Mouse (Mus musculus) adrenal gland, postnatal 10 days (tissue): Measurements from ENCODE around the gene Pigk. TPM values are rescaled to one million over a fixed set of nuclear protein-coding genes. Genes with fewer than 3 reads are reported as not detected.
"Not testable (repeated sequence)": the region's sequence is repeated elsewhere in the genome, so short reads cannot be mapped to it uniquely, and the experiment has no call there.

Experiments
- DNase-seq: peaks from one replicate; pipeline ENCODE4 v3.0.0; 2021; ENCODE audit warnings: mixed read lengths
- long read RNA-seq, 2 experiments: library from polyadenylated mRNA; stranded (forward); transcript quantifications; one replicate each; pipeline ENCODE4 v2.0.0; 2021
- total RNA-seq, 2 experiments: library from RNA; stranded (reverse); gene quantifications; 2 replicates each; pipeline ENCODE4 v1.2.3; 2021

Gene Pigk
- 10 to 100 TPM; 44.6 to 48.7 TPM for total RNA-seq
- long read RNA-seq, experiment 1, full-length matches to known transcripts, result 125 of 138 reads
- long read RNA-seq, experiment 1, partial matches to known transcripts, result 1 of 138 reads
- long read RNA-seq, experiment 1, other reads (novel, unspliced or antisense), result 12 of 138 reads
- long read RNA-seq, experiment 2, full-length matches to known transcripts, result 42 of 54 reads
- long read RNA-seq, experiment 2, partial matches to known transcripts, result 2 of 54 reads
- long read RNA-seq, experiment 2, other reads (novel, unspliced or antisense), result 10 of 54 reads

- DNase-seq, result peak; percentile 97
These were observed at the start of gene Pigk for GRCm38 (mm10) chr3:152713991-152714902. Gene Pigk (plus strand): TSS chr3:152714100.

DNA sequence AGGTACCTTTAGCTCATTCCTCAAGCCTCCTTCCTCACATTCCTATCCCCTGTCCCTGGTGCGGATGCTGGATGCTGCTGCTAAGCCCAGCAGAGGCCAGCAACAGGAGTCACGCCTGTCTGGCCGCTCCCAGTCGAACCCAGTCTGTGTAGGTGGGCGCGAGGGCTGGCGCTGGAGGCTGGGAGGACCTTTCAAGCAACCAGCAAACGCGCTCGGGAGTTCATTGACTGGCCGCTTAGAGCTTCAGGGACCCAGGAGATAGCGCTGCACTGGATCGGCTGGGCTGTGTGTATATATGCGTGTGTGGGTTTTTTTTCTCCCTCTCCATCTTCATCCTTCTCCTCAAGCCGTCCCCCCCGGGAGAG, 46.9 kb upstream of the Pigk start:
- DNase-seq, result peak; percentile 8

DNA sequence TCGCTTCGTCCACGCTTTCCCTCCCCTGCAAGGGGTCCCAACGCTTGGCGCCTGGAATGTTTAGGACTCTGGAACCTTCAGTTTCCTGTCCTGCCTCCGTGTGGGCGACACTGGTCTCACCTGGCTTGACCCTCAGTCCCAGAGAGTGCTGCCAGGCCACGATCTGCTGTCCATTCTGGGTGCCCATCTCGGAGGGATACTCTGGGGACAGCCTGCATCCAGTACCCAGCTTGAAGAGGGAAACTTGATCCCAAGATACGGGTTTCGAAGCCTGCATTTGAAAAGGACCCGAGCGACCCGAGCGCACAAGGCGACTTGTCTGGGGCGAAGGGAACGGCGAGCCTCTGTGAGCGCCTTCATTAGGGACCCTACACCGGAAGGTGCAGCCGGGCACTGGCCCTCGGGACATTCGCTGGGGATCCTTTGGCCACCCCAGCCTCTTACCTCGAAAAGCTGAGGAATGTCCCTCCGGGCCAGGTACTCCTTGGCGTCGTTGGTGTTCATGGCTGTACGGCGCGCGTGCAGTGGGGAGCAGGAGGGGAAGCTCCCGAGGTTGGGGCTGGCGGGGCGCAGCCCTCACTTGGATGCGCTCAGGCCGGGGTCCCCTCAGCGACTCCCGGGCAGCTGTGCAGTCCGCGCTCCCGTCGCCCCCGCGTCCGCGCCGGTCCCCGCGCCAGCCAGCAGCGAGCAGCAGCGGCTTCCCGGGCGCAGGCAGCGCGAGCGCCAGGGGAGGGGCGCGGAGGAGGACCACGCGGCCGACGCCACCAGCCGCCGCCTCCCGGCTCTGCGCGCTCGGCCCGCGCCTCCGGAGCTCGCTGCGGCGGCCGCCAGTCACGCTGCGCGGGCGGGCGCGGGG, 46.3 kb upstream of the Pigk start:
- DNase-seq, result peak; percentile 48

DNA sequence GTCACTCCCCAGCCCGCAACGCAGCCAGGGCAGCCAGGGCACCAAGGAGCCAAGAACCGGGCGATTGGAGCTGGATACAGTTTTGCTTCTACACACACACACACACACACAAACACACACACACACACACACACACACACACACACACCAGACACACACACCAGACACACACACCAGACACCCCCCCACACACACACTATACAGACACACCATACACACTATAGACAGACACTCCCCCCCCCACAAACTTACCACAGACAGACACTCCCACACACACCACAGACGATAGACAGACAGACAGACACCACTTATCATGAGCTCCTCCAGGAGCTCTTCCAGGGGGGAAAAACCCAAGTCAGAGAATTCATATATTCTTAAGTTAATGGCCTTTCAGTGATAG, 45.7 kb upstream of the Pigk start, which contains the start of gene Ak5:
TSS of gene Ak5 (minus strand) at position 122 of the 400 bp plus-strand sequence.
- DNase-seq, result no peak

- no peak for DNase-seq
These were observed 45.1 kb upstream of the Pigk start for GRCm38 (mm10) chr3:152668793-152669192.

DNA sequence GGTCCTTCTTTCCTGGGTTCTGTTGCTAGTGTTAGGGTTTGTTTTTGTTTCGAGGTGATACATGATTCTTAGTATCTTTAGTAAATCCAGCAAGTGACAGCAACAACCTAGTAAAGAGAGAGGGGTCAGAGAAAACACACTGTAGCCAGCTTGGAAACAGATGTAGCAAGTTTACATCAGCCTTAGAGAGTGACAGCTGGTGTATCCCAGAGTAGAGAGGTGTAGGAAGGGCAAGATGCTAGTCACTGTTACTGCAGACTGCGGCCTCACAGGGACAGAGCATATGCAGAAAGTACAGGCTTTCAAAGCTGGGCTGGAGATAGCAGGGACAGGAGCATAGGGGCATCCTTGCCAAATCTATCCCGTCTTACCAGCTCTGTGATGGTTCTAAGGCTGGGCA, 44.1 kb upstream of the Pigk start:
- no peak for DNase-seq

DNA sequence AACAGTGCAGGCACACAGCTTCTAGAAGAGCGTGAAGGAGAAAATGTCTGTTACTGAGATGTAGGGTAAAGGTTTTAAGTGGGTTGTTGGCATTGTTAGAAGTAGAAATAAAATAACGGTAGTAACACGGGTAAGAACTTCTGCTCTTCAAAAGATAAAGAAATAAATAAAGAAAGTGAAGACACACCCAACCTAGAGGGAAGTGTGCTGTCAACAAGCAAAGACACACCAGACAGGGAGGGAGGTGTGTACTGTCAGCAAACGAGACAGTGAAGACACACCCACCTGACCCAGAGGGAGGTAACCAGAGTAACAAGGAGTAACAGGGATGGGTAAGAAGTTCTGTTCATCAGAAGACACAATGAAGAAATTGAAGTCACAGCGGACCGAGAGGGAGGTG, 39.2 kb upstream of the Pigk start:
- no peak for DNase-seq

DNA sequence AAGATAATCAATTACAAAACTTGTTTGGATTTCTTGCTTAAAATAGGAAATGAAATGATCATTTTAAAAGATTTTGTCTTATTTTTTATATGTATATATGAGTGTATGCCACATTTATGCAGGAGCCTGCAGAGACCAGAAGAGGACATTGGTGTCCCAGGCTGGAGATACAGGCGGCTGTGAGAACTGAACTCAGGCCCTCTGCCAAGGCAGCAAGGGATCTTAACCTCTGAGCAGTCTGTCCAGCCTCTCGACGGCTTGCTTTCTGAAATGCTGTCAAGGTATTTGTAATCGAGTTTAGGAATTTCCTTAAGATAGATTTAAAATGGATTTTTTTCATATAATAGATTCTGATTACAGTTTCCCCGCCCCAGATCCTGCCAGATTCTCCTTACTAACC, 25.4 kb upstream of the Pigk start:
- DNase-seq, result no peak

GRCm38 (mm10) chr3:152689105-152689504, 24.8 kb upstream of the Pigk start:
- DNase-seq, result peak; percentile 20

DNA sequence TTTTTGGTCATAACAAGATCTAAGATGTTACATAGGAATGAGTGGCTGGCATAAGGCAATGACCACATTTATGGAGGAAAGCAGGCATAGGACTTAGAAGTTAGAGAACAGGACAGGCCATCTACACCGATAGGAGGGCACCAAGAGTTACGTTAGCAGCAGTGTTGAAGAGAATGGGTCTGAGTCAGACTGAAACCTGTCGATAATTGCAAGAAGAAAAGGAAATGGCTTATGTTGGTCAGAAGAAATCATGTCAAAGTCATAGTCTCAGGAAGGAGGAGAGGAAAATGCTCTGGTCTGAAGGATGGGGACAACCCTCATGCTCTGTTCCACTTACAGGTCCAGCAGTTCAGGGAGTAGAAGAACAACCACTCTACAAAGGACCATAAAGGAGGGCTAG, 18.9 kb upstream of the Pigk start:
- DNase-seq, result no peak

GRCm38 (mm10) chr3:152698017-152698416, 15.9 kb upstream of the Pigk start:
- no peak for DNase-seq

DNA sequence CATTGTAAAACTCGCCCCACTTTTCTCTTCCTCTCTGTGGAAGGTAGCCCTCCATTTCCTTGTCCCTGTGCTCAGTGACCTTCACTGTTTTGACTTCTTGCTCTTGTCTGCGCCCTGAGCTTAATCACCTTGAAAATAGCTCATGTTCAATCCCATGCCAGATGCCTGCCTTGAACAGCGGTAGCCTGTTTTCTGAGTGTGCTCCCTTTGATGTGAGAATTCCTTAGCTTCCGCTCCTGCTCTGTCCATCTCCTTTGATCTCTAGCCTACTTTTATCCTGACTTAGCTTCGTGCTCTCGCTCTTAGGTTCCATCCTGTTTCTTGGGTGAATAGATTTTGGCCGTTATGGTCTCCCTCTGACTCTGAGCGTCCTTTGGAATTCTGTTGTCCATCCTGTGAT, 14.6 kb upstream of the Pigk start:
- no peak for DNase-seq

DNA sequence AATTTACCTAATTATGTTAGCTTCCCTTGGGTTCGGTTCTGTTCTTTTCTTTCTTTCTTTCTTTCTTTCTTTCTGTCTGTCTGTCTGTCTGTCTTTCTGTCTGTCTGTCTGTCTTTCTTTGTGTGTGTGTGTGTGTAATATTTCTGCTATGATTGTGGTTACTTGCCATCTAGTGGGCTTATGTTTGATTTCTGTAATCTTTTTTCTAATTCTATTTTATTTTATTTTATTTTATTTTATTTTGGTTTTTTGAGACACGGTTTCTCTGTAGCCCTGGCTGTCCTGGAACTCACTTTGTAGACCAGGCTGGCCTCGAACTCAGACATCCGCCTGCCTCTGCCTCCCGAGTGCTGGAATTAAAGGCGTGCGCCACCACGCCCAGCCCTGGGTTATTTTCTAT, 12.4 kb upstream of the Pigk start:
- DNase-seq, result not testable (repeated sequence)

GRCm38 (mm10) chr3:152702274-152702843, 11.5 kb upstream of the Pigk start:
- DNase-seq, result no peak

DNA sequence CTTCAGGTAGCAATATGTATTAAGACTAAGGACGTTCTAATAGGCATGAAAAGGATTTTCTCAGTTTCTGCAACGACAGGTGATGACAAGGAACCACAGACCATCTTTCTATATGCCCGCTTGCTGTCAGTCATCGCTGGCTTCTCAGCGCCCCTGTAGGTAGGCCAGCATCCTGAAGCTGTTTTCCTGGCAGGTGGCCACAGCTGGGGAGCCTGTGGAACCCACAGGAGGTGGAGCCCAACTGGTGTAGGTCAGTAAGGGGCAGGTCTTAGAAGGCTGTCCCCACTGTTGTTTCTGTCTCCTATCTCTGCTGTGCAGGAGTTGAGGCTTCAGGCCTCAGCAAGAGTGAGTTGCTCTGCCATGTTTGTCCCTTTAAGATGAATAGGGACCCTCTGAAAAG, 8.1 kb upstream of the Pigk start:
- no peak for DNase-seq

DNA sequence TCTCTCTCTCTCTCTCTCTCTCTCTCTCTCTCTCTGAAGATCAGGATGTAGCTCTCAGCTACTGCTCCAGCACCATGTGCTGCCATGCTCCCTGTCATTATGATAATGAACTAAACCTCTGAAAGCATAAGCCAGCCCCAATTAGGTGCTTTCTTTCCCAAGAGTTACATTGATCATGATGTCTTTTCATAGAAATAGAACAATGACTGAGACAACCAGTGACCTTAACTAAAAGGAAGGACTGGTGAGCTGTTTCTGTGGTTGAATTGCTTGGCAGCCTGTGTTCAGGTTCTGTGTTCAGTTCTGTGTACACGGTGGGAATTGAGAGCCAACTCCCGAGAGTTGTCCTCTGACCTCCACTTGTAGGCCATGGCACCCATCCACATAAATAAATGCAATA, 7.0 kb upstream of the Pigk start:
- no peak for DNase-seq

- no peak for DNase-seq
These were observed 6.5 kb upstream of the Pigk start for GRCm38 (mm10) chr3:152707321-152707823.

DNA sequence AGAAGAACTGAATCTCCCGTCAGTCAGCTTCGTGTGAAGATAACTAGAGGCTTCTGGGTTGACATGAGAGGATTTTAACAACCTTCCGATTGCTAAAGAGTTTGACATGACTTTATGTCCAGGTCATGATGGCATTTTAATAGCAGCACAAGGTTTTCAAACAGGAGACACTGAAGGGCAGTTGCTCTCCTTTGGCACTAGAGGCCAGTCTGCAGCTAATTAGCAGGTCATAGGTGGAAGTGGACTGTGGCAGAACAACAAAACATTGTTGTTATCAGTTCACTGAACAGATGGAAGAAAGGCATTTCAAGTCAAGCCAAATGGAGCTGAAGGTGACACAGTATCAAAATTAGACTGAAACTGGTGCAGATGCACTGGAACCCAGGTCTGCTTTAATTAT, 4.0 kb upstream of the Pigk start:
- DNase-seq, result no peak

- no peak for DNase-seq
These were observed 943 bp upstream of the Pigk start for GRCm38 (mm10) chr3:152712957-152713356.

- no peak for DNase-seq
These were observed 7.4 kb downstream of the Pigk start for GRCm38 (mm10) chr3:152721301-152721700.

- no peak for DNase-seq
These were observed 8.9 kb downstream of the Pigk start for GRCm38 (mm10) chr3:152722836-152723235.

GRCm38 (mm10) chr3:152724446-152724845, 10.5 kb downstream of the Pigk start:
- DNase-seq, result no peak
